Mouse (Mus musculus): ENCODE results near the gene Ccdc51. TPM values are rescaled to one million over a fixed set of nuclear protein-coding genes. Genes with fewer than 3 reads are reported as not detected.

Gene Ccdc51
- total RNA-seq, 2 experiments from 2014 or later, result 7.9 to 8.1 TPM

DNA sequence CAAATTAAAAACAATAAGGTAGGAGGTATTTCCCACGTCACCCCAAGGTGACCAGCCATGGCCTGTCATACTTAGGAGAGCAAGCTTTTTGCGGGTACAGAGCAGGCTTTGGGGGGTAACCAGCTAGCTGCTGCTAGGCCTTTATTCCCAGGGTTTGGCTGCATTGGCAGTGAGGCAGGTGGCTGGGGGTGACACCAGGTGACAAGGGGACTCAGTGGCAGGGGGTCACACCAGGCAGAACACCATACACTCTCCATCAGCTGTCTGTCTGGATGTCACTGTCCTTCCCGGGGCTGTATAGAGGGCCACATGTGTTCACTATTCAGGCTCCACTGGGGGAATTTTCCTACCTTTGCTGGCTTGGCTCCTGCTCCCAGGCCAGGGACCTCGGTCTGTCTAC, 25.4 kb upstream of the Ccdc51 start:
- no peak for DNase-seq (ENCODE audit: low spot score)

DNA sequence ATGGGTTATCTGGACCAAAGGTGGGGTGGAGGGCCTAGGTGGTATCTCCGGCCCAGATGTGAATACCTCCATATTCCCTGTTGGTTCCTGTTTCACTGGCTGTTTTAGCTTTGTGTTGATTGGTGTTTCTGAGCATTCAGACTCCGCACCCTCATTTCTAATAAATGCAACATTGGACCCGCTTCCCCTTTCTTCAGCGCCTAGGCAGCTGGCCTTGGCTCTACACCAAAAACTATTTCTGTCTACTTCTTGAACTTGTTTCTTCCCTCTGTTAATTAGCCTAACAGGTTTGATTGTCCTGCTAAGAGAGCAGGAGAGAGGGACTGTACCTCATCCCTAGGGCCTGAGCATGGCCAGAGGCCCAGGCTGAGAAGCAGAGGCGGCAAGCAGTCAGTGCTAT, 24.8 kb upstream of the Ccdc51 start:
- DNase-seq (ENCODE audit: low spot score), result no peak

GRCm38 (mm10) chr9:109058006-109058765, 24.1 kb upstream of the Ccdc51 start:
- no peak for DNase-seq (ENCODE audit: low spot score)

- peak; percentile 92 for DNase-seq (ENCODE audit: low spot score)
These were observed 23.0 kb upstream of the Ccdc51 start, which contains the start of gene Trex1 for GRCm38 (mm10) chr9:109059136-109059903. Trex1 (minus strand) TSS chr9:109059734.

GRCm38 (mm10) chr9:109060184-109060897, 22.0 kb upstream of the Ccdc51 start:
- DNase-seq (ENCODE audit: low spot score), result no peak

DNA sequence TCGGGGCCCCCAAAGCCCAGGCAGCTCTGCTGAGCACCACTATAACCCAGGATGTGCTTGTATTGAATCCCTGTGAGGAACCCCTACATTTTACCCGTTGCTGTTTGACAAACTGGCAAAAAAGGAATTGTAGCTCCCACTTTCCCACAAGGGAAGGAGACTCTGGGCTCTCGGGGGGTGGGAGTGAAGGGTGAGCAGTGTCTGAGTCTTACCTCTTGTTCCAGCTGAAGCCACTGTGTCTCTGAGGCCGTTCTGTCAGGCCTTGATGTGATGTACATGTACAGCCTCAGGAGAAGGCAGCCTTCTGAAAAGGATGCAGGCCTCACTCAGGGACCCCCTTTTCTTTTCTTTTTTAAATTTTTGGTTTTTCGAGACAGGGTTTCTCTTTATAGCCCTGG, 21.4 kb upstream of the Ccdc51 start:
- no peak for DNase-seq (ENCODE audit: low spot score)

DNA sequence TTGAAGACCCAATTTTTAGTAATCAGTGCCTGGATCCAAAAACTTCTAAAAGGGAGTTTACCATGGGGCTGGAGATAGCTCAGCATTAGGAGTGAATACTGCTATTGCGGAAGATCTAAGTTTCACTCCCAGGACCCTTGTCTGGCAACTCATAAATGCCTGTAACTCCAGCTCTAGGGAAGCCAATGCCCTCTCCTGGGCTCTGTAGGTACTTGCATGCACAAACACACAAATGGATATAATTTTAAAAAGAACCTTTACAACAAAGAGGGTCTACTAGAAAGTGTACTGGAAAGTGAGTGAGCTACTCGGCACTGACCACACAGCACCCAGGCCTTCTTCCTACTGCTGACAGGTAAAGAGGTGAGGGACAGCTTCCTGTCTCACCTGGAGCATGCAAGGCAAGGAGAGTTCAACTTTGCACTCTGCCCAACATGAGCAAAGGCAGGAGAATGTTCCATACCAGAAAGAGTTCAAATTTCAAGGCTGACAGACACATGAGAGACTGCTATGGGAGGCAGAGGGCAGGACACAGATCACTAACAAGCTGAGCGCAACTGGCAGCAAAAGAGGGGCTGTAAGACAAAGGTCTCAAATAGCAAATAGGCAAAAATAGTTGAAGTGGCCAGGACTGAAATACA, 14.1 kb upstream of the Ccdc51 start:
- DNase-seq (ENCODE audit: low spot score), result no peak

- peak; percentile 91 for DNase-seq (ENCODE audit: low spot score)
These were observed 8.4 kb upstream of the Ccdc51 start, which contains the start of gene Atrip for GRCm38 (mm10) chr9:109073661-109074573. Atrip (minus strand) TSS chr9:109074124.

DNA sequence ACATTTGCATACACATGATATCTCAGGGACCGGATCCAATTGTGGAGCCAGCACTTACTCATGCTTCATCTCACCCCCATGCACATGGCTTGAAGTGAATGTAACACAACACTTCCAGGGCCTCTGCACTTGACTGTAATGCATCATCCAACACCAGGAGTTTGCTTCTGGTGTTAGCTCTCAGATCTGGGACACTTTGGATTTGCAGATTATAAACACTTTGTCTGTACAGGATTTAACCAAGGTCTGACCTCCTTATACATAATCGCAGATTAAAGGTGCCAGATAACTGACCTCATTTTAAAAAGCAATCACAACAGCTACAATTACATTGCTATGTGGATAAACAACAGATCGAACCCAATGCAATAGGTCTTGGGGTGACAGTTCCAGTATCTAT, 1.8 kb upstream of the Ccdc51 start:
- DNase-seq (ENCODE audit: low spot score), result no peak

GRCm38 (mm10) chr9:109081749-109082123, 557 bp upstream of the Ccdc51 start:
- DNase-seq (ENCODE audit: low spot score), result no peak

DNA sequence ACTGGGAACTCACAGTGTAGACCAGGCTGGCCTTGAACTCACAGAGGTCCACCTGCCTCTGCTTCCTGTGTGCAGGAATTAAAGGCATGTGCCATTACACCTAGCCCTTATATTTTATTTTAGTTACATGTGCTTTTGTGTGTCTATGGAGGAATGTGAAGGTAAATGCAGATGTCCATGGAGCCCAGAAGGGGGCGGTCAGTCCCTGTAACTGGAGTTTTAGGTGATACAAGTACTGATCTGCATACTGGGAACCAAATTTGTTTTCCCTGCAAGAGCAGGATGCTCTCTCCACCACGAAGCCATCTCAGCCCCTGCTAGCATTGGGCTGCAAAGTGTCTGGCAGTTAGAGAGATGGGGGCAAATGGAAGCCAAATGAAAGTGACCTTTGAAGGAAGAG, 2.6 kb downstream of the Ccdc51 start:
- no peak for DNase-seq (ENCODE audit: low spot score)

GRCm38 (mm10) chr9:109087987-109088386, 5.7 kb downstream of the Ccdc51 start:
- peak; percentile 40 for DNase-seq (ENCODE audit: low spot score)

DNA sequence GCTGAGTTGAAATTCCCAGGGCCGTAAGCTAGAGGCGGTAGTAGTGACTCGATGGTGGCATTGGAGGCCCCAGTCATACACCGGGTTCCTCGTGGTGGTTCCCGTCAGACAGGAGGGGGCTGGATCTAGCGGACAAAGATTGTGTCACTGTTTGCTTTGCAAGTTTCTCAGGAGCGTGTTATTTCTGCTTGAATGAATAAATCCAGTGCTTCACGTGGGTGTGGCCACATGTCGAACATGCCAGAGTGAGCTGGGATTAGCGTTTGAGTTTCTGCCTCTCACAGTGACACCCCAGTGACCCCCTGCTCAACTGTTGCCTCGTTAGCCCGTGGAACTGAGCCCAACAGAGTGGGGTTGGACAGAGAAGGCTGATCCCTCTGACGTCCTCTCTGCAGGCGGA, 8.2 kb downstream of the Ccdc51 start:
- no peak for DNase-seq (ENCODE audit: low spot score)

DNA sequence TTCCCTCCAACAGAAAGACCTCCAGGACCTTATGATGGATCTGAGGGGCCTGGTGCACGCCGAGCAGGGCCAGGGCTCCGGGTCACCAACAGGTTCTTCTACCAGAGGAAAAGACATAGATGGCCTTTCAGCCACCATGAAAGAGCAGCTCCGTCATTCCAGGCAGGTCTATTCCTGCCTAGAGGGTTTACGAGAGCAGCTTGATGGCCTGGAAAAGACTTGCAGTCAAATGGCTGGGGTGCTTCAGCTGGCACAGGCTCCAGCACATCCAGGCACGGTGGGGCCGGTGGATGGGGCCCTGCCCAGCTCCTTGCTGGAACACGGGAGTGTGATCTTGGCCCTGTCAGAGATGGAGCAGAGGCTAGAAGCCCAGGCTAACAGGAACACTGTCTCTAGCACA, 9.5 kb downstream of the Ccdc51 start:
- DNase-seq (ENCODE audit: low spot score), result no peak

DNA sequence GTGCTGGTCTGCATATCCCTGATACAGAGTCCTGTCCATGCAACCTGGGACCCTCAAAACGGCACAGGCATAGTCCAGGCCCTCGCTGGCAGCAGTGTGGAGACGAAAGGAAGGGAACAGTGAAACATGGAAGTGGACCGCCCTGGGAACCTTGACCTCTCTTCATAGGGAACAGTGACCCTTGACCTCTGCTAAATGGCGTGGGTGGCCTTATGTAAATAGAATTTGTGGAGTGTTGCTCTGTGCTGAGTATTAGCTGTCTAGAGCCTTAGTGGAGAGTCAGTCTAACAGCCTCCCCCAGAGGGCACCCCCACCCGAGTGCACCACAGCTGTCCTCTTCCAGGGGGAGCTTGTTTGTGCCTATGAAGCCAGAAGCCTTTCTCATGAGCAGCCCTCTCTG, 10.5 kb downstream of the Ccdc51 start:
- DNase-seq (ENCODE audit: low spot score), result no peak

DNA sequence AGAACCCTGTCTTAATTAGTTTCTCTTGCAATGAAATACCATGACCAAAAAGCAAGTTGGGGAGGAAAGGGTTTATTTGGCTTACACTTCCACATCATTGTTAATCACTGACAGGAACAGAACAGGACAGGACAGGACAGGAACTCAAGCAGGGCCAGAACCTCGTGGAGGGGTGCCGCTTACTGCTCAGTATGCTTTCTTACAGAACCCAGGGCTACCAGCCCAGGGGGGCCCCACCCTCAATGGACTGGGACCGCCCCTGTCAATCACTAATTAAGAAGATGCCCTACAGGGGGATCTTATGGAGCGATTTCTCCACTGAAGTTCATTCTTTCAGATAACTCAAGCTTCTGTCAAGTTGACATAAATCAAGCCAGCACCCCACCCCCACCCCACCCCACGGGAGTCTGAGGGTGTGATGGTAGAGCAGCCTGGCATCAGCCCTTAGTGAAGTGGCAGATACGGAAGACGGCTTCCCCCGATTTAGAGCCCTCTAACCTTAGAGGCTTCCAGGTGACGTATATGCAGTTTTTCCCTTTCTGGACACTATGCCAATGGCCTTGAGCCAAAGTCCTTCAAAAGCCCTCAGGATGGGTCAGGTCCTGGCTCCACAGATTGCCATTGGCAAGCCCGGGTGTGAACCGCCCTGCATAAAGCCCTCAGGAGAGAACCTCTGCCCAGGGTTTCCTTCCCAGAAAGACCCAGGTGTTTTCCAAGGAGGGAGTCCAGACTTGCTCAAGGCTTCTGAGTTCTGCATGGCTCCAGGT, 11.7 kb downstream of the Ccdc51 start:
- no peak for DNase-seq (ENCODE audit: low spot score)

DNA sequence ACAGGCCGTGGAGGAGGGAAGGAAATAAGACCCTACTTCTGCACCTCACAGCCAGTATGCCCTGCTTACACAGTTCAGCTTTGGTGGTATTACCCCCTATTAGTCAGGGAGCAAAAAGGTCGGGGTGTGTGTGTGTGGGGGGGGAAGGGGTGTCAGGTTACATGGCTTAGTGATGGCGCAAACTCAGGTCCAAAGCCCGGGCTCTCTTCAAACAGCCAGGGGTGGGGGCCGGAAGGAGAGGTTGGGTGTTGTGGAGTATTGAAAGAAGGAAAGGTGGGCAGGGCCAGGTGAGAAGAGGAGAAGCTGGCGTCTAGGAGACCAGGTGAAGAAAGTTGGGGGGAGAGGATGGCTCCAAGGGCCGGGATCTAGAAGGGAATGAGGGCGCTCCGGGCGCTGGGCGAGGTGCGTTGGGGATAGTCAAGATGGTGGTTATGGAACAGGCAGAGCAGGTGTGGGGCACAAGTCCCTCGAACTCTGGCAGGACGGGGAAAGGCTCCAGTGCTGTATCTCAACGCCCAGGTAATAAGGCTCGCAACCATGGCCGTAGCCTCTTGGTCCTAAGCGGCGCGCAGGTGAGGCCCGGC, 12.4 kb downstream of the Ccdc51 start:
- DNase-seq (ENCODE audit: low spot score), result no peak

DNA sequence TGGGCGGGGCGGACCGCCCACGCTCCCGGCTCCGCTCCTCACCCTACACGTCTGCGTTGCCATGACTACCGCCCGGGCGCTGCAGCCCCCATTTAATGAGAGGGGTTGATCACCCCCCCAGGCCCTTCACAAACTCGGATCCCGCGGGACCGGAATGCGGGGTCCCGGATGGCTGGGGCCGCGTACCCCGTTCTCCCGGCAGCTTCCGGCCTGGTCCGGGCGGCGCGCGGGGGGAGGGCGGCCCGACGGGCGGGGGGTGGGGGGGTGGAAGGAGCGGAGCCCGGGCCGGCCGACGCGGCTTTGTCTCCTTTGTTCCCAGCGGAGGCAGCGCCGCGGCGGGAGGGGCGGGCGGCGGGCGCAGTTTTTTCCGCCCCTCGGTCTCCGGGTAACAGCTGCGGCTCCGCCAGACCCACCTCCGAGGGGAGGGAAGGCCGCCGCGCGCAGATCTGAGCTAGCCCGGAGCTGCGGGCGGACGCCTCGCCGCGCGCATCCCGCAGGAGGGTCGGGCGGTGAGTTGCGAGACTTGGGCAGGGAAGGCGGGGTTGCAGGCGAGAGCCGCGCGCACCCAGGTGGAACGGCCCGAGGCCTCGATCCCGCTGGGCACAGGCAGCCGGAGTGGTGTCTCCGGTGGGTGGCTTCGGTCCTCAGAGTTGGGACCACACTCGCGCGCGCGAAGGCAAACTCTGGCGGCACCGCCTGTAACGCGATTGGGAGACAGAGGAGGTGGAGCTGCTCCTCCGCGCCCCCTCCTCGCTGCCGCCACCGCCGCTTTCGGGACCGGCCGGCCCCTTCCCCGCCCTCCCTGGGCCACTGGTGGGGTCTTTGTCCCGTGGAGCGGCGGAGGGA, 13.1 kb downstream of the Ccdc51 start, which contains the start of gene Plxnb1:
TSS of gene Plxnb1 (plus strand) at position 253 of the 846 bp plus-strand sequence.
- peak; percentile 17 for DNase-seq (ENCODE audit: low spot score)

Measured in gastrocnemius, adult 18-20 months (tissue).